ENCODE assay signal across 23 mouse cellular contexts in genomic region chr11:68609910-68610566, GRCm38 (mm10). TPM values are rescaled to one million over a fixed set of nuclear protein-coding genes. Genes with fewer than 3 reads are reported as not detected.
DNase-seq lines count a peak whose midpoint lies in the region; ATAC-seq and TF ChIP-seq lines count a peak whose summit lies in the region.
"Had no signal": no experiment of that assay in that cellular context is flagged by ENCODE, and none has a peak within 500 bp of the region (broad histone marks: within the 10 kb centered on the region; RNA-seq: fewer than 3 reads in every experiment).

No protein-coding gene starts in this region.

- H3K4me3 ChIP-seq in heart, embryonic 16.5 days (ENCODE audit: low read length): no peak overlapping the region
- no peak overlapping the region for H3K4me3 ChIP-seq in midbrain, postnatal 0 days (ENCODE audit: low read depth, low read length)
- no peak overlapping the region for H3K4me3 ChIP-seq in midbrain, embryonic 11.5 days (ENCODE audit: low read depth, low read length)
- H3K4me3 ChIP-seq in stomach, embryonic 15.5 days (replicated peaks): no peak overlapping the region
- H3K4me3 ChIP-seq: embryonic facial prominence, embryonic 12.5 days; heart, embryonic 10.5 days; neural tube, embryonic 12.5 days had no signal

- H3K27me3 ChIP-seq in heart, embryonic 16.5 days (ENCODE audit: control insufficient read depth, insufficient read depth, low read length): no peaks in the 10 kb centered on the region
- H3K27me3 ChIP-seq in midbrain, postnatal 0 days (ENCODE audit: insufficient read depth, low read length): no peaks in the 10 kb centered on the region
- H3K27me3 ChIP-seq in midbrain, embryonic 11.5 days (ENCODE audit: control insufficient read depth, insufficient read depth, low read length): no peaks in the 10 kb centered on the region
- H3K27me3 ChIP-seq in stomach, embryonic 15.5 days (replicated peaks): no peaks in the 10 kb centered on the region
- H3K27me3 ChIP-seq: embryonic facial prominence, embryonic 12.5 days; neural tube, embryonic 12.5 days had no signal

- DNase-seq in heart, postnatal 4 days: no peak
- DNase-seq in kidney, postnatal 36 days: peak; percentile 12 to 30
- no peak for DNase-seq in kidney, adult 8-10 months
- peak; percentile 13 for DNase-seq in midbrain, postnatal 0 days (ENCODE audit: low spot score)
- DNase-seq in midbrain, embryonic 11.5 days (ENCODE audit: low spot score, missing footprints): no peak
- DNase-seq: cerebellum, adult 9-11 months; gastrocnemius, postnatal 36 days; heart, postnatal 14 days; liver, postnatal 0 days; right cerebral cortex, adult 18-20 months; thymus, postnatal 36 days had no signal

- no peak for TF ChIP-seq CTCF in midbrain, postnatal 0 days (IDR thresholded peaks at IDR 0.05)

- H3K4me1 ChIP-seq in heart, embryonic 16.5 days (ENCODE audit: control insufficient read depth, insufficient read depth, low read length): peaks cover 22% of the 10 kb centered on the region
- H3K4me1 ChIP-seq in midbrain, postnatal 0 days (ENCODE audit: insufficient read depth, low read length): no peaks in the 10 kb centered on the region
- H3K4me1 ChIP-seq in midbrain, embryonic 11.5 days (ENCODE audit: control insufficient read depth, insufficient read depth, low read length): no peaks in the 10 kb centered on the region
- peaks cover 29% of the 10 kb centered on the region for H3K4me1 ChIP-seq in stomach, embryonic 15.5 days
- H3K4me1 ChIP-seq: neural tube, embryonic 12.5 days had no signal

- ATAC-seq in heart, embryonic 16.5 days (replicated peaks; ENCODE audit: extremely low read depth, insufficient read depth, low FRiP score): 0 out of 2 replicates have a peak, but pooled peaks have one; percentile 25
- ATAC-seq in midbrain, postnatal 0 days (ENCODE audit: low FRiP score): no peak
- no peak for ATAC-seq in midbrain, embryonic 11.5 days (ENCODE audit: low FRiP score)
- ATAC-seq in stomach, embryonic 15.5 days (ENCODE audit: insufficient read depth, low FRiP score, low read depth): peak; percentile 28; the same call in 1 of the 2 replicates
- ATAC-seq: forebrain, embryonic 16.5 days; intestine, embryonic 16.5 days; liver, postnatal 0 days had no signal

- H3K36me3 ChIP-seq in heart, embryonic 16.5 days (ENCODE audit: control insufficient read depth, insufficient read depth): no peaks in the 10 kb centered on the region
- H3K36me3 ChIP-seq in midbrain, postnatal 0 days (ENCODE audit: insufficient read depth, low read length): no peaks in the 10 kb centered on the region
- no peaks in the 10 kb centered on the region for H3K36me3 ChIP-seq in midbrain, embryonic 11.5 days (ENCODE audit: control insufficient read depth, insufficient read depth, low read length)
- no peaks in the 10 kb centered on the region for H3K36me3 ChIP-seq in stomach, embryonic 15.5 days
- H3K36me3 ChIP-seq: embryonic facial prominence, embryonic 12.5 days; heart, embryonic 10.5 days; neural tube, embryonic 12.5 days had no signal

- 38% methylated on average over 9 of the region's 9 CpGs for WGBS in heart, embryonic 16.5 days
- WGBS in midbrain, postnatal 0 days: 67% methylated on average over 9 of the region's 9 CpGs
- WGBS in midbrain, embryonic 11.5 days: 79% methylated on average over 9 of the region's 9 CpGs
- 35% methylated on average over 9 of the region's 9 CpGs for WGBS in stomach, embryonic 15.5 days

- H3K9ac ChIP-seq in heart, embryonic 16.5 days (ENCODE audit: low read length): no peak overlapping the region
- H3K9ac ChIP-seq in midbrain, postnatal 0 days (replicated peaks; ENCODE audit: low read length, poor library complexity, severe bottlenecking): no peak overlapping the region
- H3K9ac ChIP-seq in midbrain, embryonic 11.5 days (ENCODE audit: low read length): no peak overlapping the region
- no peak overlapping the region for H3K9ac ChIP-seq in stomach, embryonic 15.5 days
- H3K9ac ChIP-seq: embryonic facial prominence, embryonic 12.5 days; hindbrain, embryonic 14.5 days; liver, postnatal 0 days; neural tube, embryonic 12.5 days had no signal

- no peak overlapping the region for H3K27ac ChIP-seq in heart, embryonic 16.5 days (ENCODE audit: low read length)
- no peak overlapping the region for H3K27ac ChIP-seq in midbrain, postnatal 0 days (ENCODE audit: low read depth, low read length)
- H3K27ac ChIP-seq in midbrain, embryonic 11.5 days (ENCODE audit: low read depth, low read length): no peak overlapping the region
- H3K27ac ChIP-seq in stomach, embryonic 15.5 days: no peak overlapping the region
- H3K27ac ChIP-seq: embryonic facial prominence, embryonic 12.5 days; heart, embryonic 10.5 days; hindbrain, embryonic 14.5 days; neural tube, embryonic 12.5 days had no signal

- no peak overlapping the region for H3K4me2 ChIP-seq in heart, embryonic 16.5 days (ENCODE audit: low read depth, low read length)
- no peak overlapping the region for H3K4me2 ChIP-seq in midbrain, postnatal 0 days (ENCODE audit: low read depth, low read length, poor library complexity, severe bottlenecking)
- H3K4me2 ChIP-seq in midbrain, embryonic 11.5 days: no peak overlapping the region
- no peak overlapping the region for H3K4me2 ChIP-seq in stomach, embryonic 15.5 days
- H3K4me2 ChIP-seq: embryonic facial prominence, embryonic 12.5 days; hindbrain, embryonic 14.5 days; neural tube, embryonic 12.5 days had no signal

- no peaks in the 10 kb centered on the region for H3K9me3 ChIP-seq in heart, embryonic 16.5 days (replicated peaks; ENCODE audit: control insufficient read depth, low read length)
- no peaks in the 10 kb centered on the region for H3K9me3 ChIP-seq in midbrain, postnatal 0 days (ENCODE audit: low read length)
- H3K9me3 ChIP-seq in midbrain, embryonic 11.5 days (ENCODE audit: control insufficient read depth, low read length): no peaks in the 10 kb centered on the region
- H3K9me3 ChIP-seq in stomach, embryonic 15.5 days: no peaks in the 10 kb centered on the region
- H3K9me3 ChIP-seq: embryonic facial prominence, embryonic 12.5 days; heart, embryonic 10.5 days; neural tube, embryonic 12.5 days had no signal

RNA-seq across cellular contexts. Expression of gene Ccdc42, which starts 23.2 kb away (rescaled TPM):
- polyA plus RNA-seq in heart, embryonic 16.5 days (2015; fragmentation: Nextera tagmentation; extraction: Ambion mirVana): 1.1 and 1.5 TPM in 2 replicates
- total RNA-seq in heart, postnatal 4 days (2021): under 1 TPM in 1 of 2 experiments, not detected in 1; 0.25 TPM
- total RNA-seq in midbrain, postnatal 0 days (2014; rRNA removed): 0.33 TPM in 1 of 2 replicates, not detected in the other
- polyA plus RNA-seq in midbrain, postnatal 0 days (2015; fragmentation: Nextera tagmentation; extraction: Ambion mirVana): 0.37 and 0.51 TPM in 2 replicates
- polyA plus RNA-seq in midbrain, embryonic 11.5 days (2014; fragmentation: Nextera tagmentation; extraction: Ambion mirVana): 0.92 and 1.5 TPM in 2 replicates
- 0.42 and 0.50 TPM in 2 replicates for polyA plus RNA-seq in stomach, embryonic 15.5 days (2015; fragmentation: Nextera tagmentation; extraction: Ambion mirVana)
- total RNA-seq: gastrocnemius, postnatal 36 days; heart, postnatal 14 days; liver, adult 2 months had no signal
- polyA plus RNA-seq: C2C12; intestine, embryonic 16.5 days; liver, adult 2 months; liver, postnatal 0 days had no signal

RNA-seq across cellular contexts. Expression of gene Mfsd6l, which starts 54.1 kb away (rescaled TPM):
- polyA plus RNA-seq in heart, embryonic 16.5 days (2015; fragmentation: Nextera tagmentation; extraction: Ambion mirVana): 0.17 and 0.39 TPM in 2 replicates
- total RNA-seq in heart, postnatal 4 days (2021): under 1 TPM; 0.36 to 0.60 TPM
- total RNA-seq in midbrain, postnatal 0 days (2014; rRNA removed): 0.11 and 0.33 TPM in 2 replicates
- 0.19 TPM in 1 of 2 replicates, not detected in the other for polyA plus RNA-seq in midbrain, postnatal 0 days (2015; fragmentation: Nextera tagmentation; extraction: Ambion mirVana)
- polyA plus RNA-seq in midbrain, embryonic 11.5 days (2014; fragmentation: Nextera tagmentation; extraction: Ambion mirVana): not detected in 2 replicates
- 2.2 and 3.2 TPM in 2 replicates for polyA plus RNA-seq in stomach, embryonic 15.5 days (2015; fragmentation: Nextera tagmentation; extraction: Ambion mirVana)
- total RNA-seq: adrenal gland, adult 18-20 months; gastrocnemius, postnatal 36 days; left cerebral cortex, adult 18-20 months; liver, adult 2 months had no signal
- polyA plus RNA-seq: C2C12; forebrain, embryonic 16.5 days; hindbrain, embryonic 14.5 days; neural tube, embryonic 12.5 days had no signal

Comparison
In these comparisons a context has a peak if more than half of its experiments do, and no peak if none do; other contexts are left out.
1. DNase-seq: peak in kidney, postnatal 36 days (2 of 2) and midbrain, postnatal 0 days (single experiment); none in heart, postnatal 4 days (single experiment), kidney, adult 8-10 months (0 of 2) and midbrain, embryonic 11.5 days (single experiment).
2. ATAC-seq: peak in heart, embryonic 16.5 days (single experiment) and stomach, embryonic 15.5 days (single experiment); none in midbrain, postnatal 0 days (single experiment) and midbrain, embryonic 11.5 days (single experiment).